Mouse (Mus musculus): ENCODE data around the gene Ggn.
"Not testable (repeated sequence)": the region's sequence is repeated elsewhere in the genome, so short reads cannot be mapped to it uniquely, and the experiment has no call there.

Gene Ggn

DNA sequence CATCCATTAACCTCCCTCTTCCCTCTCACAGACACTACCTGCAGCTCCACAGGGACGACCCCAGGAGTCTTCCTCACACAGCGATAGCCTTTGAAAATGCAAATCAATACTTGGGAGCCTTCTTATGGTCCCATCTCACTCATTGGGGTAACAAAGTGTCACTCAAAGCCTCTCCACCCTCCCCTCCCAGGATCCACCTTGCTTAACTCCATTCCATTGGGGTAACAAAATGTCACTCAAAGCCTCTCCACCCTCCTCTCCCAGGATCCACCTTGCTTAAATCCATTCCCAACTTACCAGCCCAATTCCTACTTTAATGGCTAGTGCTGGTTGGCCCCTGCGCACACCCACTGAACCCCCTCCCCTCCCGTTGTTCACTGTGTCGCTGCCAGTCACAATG lies 11.7 kb upstream of the Ggn start:
- peak in 1 of 2 experiments; percentile 20 for DNase-seq (ENCODE audit: low spot score in 2 of 2)

GRCm38 (mm10) chr7:29162294-29162693 lies 7.7 kb upstream of the Ggn start:
- no peak for DNase-seq (ENCODE audit: low spot score in 2 of 2)

- DNase-seq (ENCODE audit: low spot score in 2 of 2) = peak in 1 of 2 experiments; percentile 34
Measured at GRCm38 (mm10) chr7:29162750-29163525, 7.1 kb upstream of the Ggn start.

DNA sequence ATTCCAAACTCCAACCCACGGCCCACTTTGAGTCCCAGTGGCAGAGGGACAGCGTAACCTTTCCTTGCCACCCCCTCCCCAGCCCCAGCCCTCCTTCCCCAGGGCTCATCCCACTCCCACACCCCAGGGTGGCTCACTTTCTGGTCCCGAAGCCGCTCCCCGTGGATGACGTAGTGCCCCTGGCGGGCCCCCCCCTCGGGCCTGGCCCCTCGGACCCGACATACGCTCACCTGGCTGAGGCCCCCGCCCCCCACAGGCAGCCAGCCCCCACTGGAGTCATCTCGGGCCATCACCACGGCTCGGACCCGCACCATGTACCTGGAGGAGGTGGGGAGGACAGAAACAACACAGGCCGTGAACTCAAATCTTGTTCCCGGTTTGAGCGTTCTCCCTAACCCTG lies 2.4 kb upstream of the Ggn start:
- DNase-seq (ENCODE audit: low spot score in 2 of 2) = peak in 1 of 2 experiments; percentile 49

DNA sequence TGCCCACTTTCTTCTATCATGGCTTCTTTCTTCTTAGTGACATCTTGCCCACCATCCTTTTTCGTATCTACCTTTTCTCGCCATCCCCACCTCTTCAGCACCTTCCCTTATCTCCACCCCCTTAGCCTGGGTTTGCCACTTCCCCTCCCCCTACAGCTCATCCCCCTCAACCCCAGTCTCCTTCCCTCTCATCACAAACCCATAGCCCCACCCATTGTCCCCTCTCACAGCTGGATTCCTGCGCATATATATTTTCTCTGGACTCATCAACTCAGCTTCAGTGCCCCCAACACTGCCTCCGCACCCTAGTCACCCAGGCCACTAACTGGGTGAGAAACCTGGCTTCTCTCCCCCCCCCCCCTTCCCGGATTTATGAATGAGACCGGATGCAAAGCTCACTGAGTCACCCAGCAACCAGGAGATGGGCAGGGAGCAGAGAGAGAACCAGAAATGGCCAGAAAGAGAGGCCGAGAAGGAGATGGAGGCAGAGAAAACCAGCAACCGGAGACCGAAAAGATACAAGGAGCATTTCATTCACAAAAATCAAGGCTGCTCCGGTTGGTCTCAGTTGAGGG lies 1.8 kb upstream of the Ggn start:
- peak in 1 of 2 experiments; percentile 45 for DNase-seq (ENCODE audit: low spot score in 2 of 2)

DNA sequence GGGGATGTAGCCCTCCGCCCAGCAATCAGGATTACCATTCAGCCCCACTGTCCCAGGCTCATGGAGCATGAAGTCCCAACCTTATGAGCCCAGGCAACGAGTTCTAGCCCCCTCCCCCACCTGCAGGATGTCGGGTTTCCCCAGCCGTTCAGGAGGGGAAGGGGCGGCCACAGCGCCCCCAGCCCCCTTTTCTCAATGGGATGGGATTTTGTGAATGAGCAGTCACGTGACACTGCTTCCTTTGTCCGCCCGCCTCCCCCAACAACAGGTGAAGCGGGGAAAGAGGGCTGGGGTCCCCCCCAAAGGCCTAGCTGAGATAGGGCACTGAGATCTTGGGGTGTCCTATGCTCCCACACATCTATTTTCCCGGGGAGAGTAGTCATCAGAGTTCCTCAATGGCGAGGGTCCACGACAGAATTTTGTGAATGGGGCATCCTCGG lies 1.2 kb upstream of the Ggn start:
- DNase-seq (ENCODE audit: low spot score in 2 of 2) = peak; percentile 70 to 73

DNA sequence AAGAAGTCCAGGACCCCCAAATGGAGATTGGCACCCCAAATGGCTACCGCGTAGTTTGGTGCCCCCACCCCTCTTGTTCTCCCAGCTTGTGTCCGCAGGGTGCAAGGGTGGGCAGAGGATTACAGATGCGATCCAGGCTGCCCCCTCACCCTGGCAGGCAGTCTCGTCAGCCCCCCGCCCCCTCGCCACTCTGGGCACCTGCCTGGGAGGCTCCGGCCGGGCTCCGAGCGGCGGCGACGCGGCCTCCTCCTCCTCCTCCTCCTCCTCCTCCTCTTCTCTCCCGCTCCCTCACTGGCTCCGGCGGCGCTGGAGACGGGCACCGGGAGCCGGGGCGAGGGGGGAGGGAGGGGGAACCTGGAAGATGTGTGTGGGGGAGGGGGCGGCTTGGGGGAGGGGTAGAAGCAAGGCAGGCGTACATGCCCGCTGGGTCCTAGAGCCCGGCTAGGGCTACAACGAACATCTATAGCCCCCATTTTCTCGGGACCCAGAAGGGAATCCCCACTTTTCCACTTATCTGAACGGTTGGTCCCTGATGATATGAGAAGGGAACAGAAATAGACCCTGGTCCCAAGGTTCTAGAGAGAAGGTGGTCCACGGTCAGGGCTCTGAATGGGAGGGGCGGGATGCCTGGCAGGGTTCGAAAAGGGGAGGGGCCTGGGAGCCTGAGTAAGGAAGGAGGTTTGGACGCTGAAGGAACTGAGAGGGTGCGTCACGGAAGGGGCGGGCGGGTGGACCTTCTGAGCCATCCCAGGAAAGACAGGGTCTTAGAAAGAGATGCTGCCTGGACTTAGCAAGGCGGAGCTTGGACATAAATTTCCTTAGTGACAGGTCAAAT lies 562 bp upstream of the Ggn start:
- DNase-seq (ENCODE audit: low spot score in 2 of 2) = peak; percentile 92

GRCm38 (mm10) chr7:29170755-29171561 lies 948 bp downstream of the Ggn start:
- peak in 1 of 2 experiments; percentile 52 for DNase-seq (ENCODE audit: low spot score in 2 of 2)

GRCm38 (mm10) chr7:29171562-29172097 lies 1.6 kb downstream of the Ggn start:
- peak in 1 of 2 experiments; percentile 36 for DNase-seq (ENCODE audit: low spot score in 2 of 2)

- peak in 1 of 2 experiments; percentile 39 for DNase-seq (ENCODE audit: low spot score in 2 of 2)
Measured at GRCm38 (mm10) chr7:29172390-29173016, 2.5 kb downstream of the Ggn start.

GRCm38 (mm10) chr7:29178106-29178505 lies 8.1 kb downstream of the Ggn start:
- DNase-seq (ENCODE audit: low spot score in 2 of 2) = peak in 1 of 2 experiments; percentile 23

DNA sequence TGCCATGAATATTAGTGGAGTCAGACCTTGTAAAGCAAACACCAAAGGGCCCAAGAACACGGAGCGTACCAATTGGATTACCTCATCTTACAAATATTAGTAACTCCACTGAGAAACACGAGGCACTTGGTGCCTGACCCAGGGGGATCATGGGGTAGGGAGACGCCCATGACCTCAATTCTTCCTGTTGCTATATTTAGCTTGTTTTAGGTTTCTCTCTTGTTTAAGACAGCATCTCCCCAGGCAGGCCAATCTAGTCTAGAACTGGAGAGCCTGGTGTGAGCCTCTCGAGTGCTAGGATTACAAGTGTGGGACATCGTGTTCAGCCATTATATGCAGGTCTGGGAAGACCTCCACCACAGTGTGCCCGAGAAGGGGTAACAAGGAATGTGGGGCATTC lies 9.3 kb downstream of the Ggn start:
- DNase-seq (ENCODE audit: low spot score in 2 of 2) = peak in 1 of 2 experiments; percentile 24

- peak; percentile 97 to 98 for DNase-seq (ENCODE audit: low spot score in 2 of 2)
Measured at GRCm38 (mm10) chr7:29180077-29180853, 10.3 kb downstream of the Ggn start, which contains the start of gene Psmd8. Gene Psmd8 (minus strand): TSS chr7:29180701.

GRCm38 (mm10) chr7:29180854-29181236 lies 10.8 kb downstream of the Ggn start:
- no peak for DNase-seq (ENCODE audit: low spot score in 2 of 2)

DNA sequence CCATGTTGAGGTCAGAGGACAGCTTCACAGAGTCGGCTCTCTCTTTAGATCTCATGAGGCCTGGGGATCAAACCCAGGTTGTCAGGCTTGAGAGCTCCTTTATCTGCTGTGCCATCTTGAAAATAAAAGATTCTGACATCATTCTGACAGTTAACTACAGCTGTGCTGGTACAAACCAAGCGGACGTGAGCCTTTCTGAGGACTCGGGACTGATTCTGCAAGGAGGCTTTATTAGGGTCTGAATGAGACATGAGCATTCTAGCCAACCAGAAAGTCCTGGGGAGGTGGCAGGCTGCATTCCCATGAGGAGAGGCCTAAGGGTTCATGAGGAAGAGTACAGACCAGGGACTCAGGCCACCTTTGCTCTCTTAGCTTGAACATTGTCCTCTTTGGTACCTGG lies 11.3 kb downstream of the Ggn start:
- DNase-seq (ENCODE audit: low spot score in 2 of 2) = peak in 1 of 2 experiments; percentile 22

DNA sequence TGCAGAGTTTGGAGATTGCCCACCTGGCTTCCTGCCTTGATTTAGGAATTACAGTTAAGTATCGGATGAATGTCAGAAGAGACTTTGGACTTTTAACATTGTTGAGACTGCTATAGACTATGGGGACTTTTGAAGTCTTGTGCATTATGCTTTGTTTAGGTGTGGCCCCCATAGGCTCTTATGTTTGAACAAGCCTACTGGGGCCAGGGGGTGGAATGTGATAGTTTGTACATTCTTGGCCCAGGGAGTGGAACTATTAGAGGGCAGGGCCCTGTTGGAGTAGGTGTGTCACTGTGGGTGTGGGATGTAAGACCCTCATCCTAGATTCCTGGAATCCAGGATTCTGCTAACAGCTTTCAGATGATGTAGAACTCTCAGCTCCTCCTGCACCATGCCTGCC lies 24.2 kb downstream of the Ggn start:
- not testable (repeated sequence) for DNase-seq (ENCODE audit: low spot score in 2 of 2)

DNA sequence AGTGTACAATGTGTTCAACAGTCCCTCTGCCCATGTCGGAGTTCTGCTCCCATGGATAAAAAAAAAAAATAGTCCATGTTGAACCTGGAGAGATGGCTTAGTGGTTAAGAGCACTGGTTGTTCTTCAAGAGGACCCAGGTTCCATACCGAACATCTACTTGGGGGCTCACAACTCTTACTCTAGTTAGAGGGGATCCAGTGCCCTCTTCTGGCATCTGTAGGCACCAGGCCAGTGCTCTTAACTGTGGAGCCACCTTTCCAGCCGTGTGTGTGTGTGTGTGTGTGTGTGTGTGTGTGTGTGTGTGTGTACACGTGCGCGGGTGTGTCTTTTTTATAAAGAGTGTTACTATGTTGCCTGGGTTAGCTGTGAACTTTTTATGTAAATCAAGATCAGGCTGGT lies 32.6 kb downstream of the Ggn start:
- no peak for DNase-seq (ENCODE audit: low spot score in 2 of 2)

DNA sequence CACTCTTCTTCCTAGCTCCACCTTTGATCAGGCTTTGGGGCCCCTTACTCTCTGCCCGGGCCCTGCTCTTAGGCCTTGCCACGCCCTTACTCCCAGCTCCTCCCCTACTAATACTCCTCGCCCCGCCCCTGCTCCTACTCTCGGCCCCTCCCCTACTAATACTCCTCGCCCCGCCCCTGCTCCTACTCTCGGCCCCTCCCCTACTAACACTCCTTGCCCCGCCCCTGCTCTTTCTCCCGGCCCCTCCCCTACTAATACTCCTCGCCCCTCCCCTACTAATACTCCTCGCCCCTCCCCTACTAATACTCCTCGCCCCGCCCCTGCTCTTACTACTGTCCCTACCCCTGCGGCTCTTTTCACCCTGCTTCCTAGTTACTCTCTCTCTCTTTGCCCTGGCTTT lies 41.0 kb downstream of the Ggn start:
- DNase-seq (ENCODE audit: low spot score in 2 of 2) = not testable (repeated sequence)

- DNase-seq (ENCODE audit: low spot score in 2 of 2) = peak; percentile 70 to 78
Measured at GRCm38 (mm10) chr7:29211415-29212198, 41.6 kb downstream of the Ggn start.
